Mouse (Mus musculus) neural tube, embryonic 12.5 days (tissue): ENCODE measurements around the gene Mllt1. TPM values are rescaled to one million over a fixed set of nuclear protein-coding genes. Genes with fewer than 3 reads are reported as not detected.

Experiments used
- ATAC-seq: fragments of 200-750 bp; cut with Nextera tagmentation; 2 replicates; pipeline ENCODE4 v1.8.0; 2017; ENCODE audit warnings: low read depth, mild to moderate bottlenecking, moderate TSS enrichment, moderate library complexity; ENCODE audit not compliant: low FRiP score
- H3K27ac ChIP-seq: fragments of 300-500 bp; sonication (generic); 2 replicates; pipeline ENCODE4 v1.5.1; 2016
- H3K27me3 ChIP-seq: fragments of 300-500 bp; sonication (generic); replicated peaks from 2 replicates; pipeline ENCODE4 v1.6.1; 2016; ENCODE audit warnings: mild to moderate bottlenecking
- H3K36me3 ChIP-seq: fragments of 300-500 bp; sonication (generic); 2 replicates; pipeline ENCODE4 v1.6.1; 2016; ENCODE audit warnings: mild to moderate bottlenecking
- H3K4me1 ChIP-seq: fragments of 300-500 bp; sonication (generic); 2 replicates; pipeline ENCODE4 v1.6.1; 2016
- H3K4me2 ChIP-seq: fragments of 300-500 bp; sonication (generic); replicated peaks from 2 replicates; pipeline ENCODE4 v1.6.1; 2016; ENCODE audit warnings: mild to moderate bottlenecking
- H3K4me3 ChIP-seq: fragments of 300-500 bp; sonication (generic); 2 replicates; pipeline ENCODE4 v1.5.1; 2016
- H3K9ac ChIP-seq: fragments of 300-500 bp; sonication (generic); 2 replicates; pipeline ENCODE4 v1.6.1; 2016; ENCODE audit warnings: mild to moderate bottlenecking
- H3K9me3 ChIP-seq: fragments of 300-500 bp; sonication (generic); 2 replicates; pipeline ENCODE4 v1.6.1; 2016; ENCODE audit warnings: mild to moderate bottlenecking
- WGBS: fragments of 180-500 bp; shearing (Covaris S2); methylation state at CpG from one replicate; pipeline ENCODE4 v1.1.7; 2016; 5-methylcytosine and 5-hydroxymethylcytosine counted together
- polyA plus RNA-seq: library from polyadenylated mRNA; unstranded; fragments of >200 nt; fragmentation: Nextera tagmentation; extraction: Ambion mirVana; gene quantifications from 2 replicates; pipeline ENCODE4 v1.2.1, GENCODE M21; 2016

Mllt1 gene
- polyA plus RNA-seq, 1 experiment from 2014 or later, result 86.1 TPM

DNA sequence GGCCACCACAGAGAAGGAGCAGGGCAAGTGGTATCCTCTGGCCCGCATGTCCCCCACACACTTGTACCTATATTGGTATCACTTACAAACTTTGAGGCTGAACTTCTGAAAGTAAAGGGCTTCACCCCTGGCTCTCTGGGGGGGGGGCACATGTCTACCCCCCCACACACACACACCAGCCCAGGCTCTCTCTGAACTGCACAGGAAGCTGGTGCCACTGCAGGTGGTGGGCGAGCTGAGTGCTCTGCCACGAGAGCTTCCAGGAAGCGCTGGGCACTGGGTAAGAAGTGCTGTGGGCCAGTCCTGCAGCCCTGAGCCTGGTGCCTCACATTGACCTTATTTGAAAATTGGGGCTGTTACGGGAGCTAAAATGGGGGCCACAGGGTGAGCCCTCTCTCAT, 91.5 kb downstream of the Mllt1 start:
- Histone ChIP-seq H3K4me1 (no peaks in the 10 kb centered on the region), H3K4me2 (no peak overlapping the region), H3K9ac (no peak overlapping the region), H3K9me3 (no peaks in the 10 kb centered on the region), H3K36me3 (no peaks in the 10 kb centered on the region), H3K27me3 (no peaks in the 10 kb centered on the region), H3K4me3 (no peak overlapping the region), H3K27ac (no peak overlapping the region)
- ATAC-seq, result no peak
- WGBS, result 75% methylated on average over 5 of the region's 5 CpGs

Other genes with a start within 250 kb of the Mllt1 start
- gene Ndufa11, start 217.6 kb downstream of the Mllt1 start, polyA plus RNA-seq, result 404 and 428 TPM in 2 replicates
- gene Vmac, start 217.4 kb downstream of the Mllt1 start, polyA plus RNA-seq, result 15.0 and 16.3 TPM in 2 replicates
- gene Nrtn, start 177.9 kb downstream of the Mllt1 start, polyA plus RNA-seq, result 3.4 and 3.7 TPM in 2 replicates
- gene Dus3l, start 170.7 kb downstream of the Mllt1 start, polyA plus RNA-seq, result 49.3 and 54.3 TPM in 2 replicates
- 1.6 and 1.8 TPM in 2 replicates for gene Prr22, start 165.2 kb downstream of the Mllt1 start, polyA plus RNA-seq
- 4.9 and 6.0 TPM in 2 replicates for gene Rfx2, start 104.4 kb downstream of the Mllt1 start, polyA plus RNA-seq
- not detected in 2 replicates for gene Acsbg2, start 61.0 kb downstream of the Mllt1 start, polyA plus RNA-seq
- gene 1700061G19Rik, start 59.9 kb downstream of the Mllt1 start, polyA plus RNA-seq, result 0.16 and 0.42 TPM in 2 replicates
- gene Acer1, start 46.7 kb upstream of the Mllt1 start, polyA plus RNA-seq, result not detected in 2 replicates
- gene Clpp, start 54.9 kb upstream of the Mllt1 start, polyA plus RNA-seq, result 134 and 152 TPM in 2 replicates
- gene Alkbh7, start 61.9 kb upstream of the Mllt1 start, polyA plus RNA-seq, result 38.0 and 38.2 TPM in 2 replicates
- not detected in 2 replicates for gene Pspn, start 64.6 kb upstream of the Mllt1 start, polyA plus RNA-seq
- gene Gtf2f1, start 75.9 kb upstream of the Mllt1 start, polyA plus RNA-seq, result 71.2 and 76.7 TPM in 2 replicates
- 0.28 and 0.33 TPM in 2 replicates for gene Gm17949, start 76.1 kb upstream of the Mllt1 start, polyA plus RNA-seq
- gene Khsrp, start 96.1 kb upstream of the Mllt1 start, polyA plus RNA-seq, result 53.1 and 55.8 TPM in 2 replicates
- gene Slc25a41, start 106.2 kb upstream of the Mllt1 start, polyA plus RNA-seq, result 0.25 TPM in 1 of 2 replicates, not detected in the other
- 1.1 and 1.2 TPM in 2 replicates for gene Crb3, start 123.7 kb upstream of the Mllt1 start, polyA plus RNA-seq
- 19.4 and 19.9 TPM in 2 replicates for gene Slc25a23, start 124.4 kb upstream of the Mllt1 start, polyA plus RNA-seq
- 4.3 and 4.5 TPM in 2 replicates for gene Dennd1c, start 143.1 kb upstream of the Mllt1 start, polyA plus RNA-seq
- 228 and 271 TPM in 2 replicates for gene Tubb4a, start 152.4 kb upstream of the Mllt1 start, polyA plus RNA-seq
- gene Tnfsf9, start 169.9 kb upstream of the Mllt1 start, polyA plus RNA-seq, result 5.8 TPM in 2 replicates
- 0.24 TPM in 1 of 2 replicates, not detected in the other for gene Cd70, start 214.4 kb upstream of the Mllt1 start, polyA plus RNA-seq